Mouse (Mus musculus) lung, postnatal 0 days (tissue): ENCODE results near the gene Gnai3.

Source experiments
- CTCF ChIP-seq: IDR thresholded peaks from 2 replicates; pipeline ENCODE4 v1.5.1; 2016; ENCODE audit warnings: antibody characterized with exemption, mild to moderate bottlenecking
- EP300 ChIP-seq: IDR thresholded peaks from 2 replicates; pipeline ENCODE4 v1.6.1; 2016; ENCODE audit warnings: antibody characterized with exemption, mild to moderate bottlenecking, control low read depth

- TF ChIP-seq CTCF: no peak
- no peak for TF ChIP-seq EP300
Observed at GRCm38 (mm10) chr3:108101594-108101993, 44.4 kb downstream of the Gnai3 start.
